Mouse (Mus musculus) kidney, postnatal 0 days (tissue): Measurements from ENCODE around the gene Abca17. TPM values are rescaled to one million over a fixed set of nuclear protein-coding genes. Genes with fewer than 3 reads are reported as not detected.

Source experiments
- ATAC-seq: fragments of 200-750 bp; cut with Nextera tagmentation; replicated peaks from 2 replicates; pipeline ENCODE4 v1.8.0; 2017; ENCODE audit warnings: low read depth, moderate number of reproducible peaks, moderate TSS enrichment, moderate library complexity; ENCODE audit not compliant: low FRiP score
- DNase-seq: peaks from one replicate; pipeline ENCODE4 v3.0.0-alpha.2; 2016; ENCODE audit warnings: low spot score
- H3K27ac ChIP-seq: fragments of 300-500 bp; sonication (generic); 2 replicates; pipeline ENCODE4 v1.5.1; 2014; ENCODE audit warnings: mild to moderate bottlenecking
- H3K27me3 ChIP-seq: fragments of 300-500 bp; sonication (generic); 2 replicates; pipeline ENCODE4 v1.6.1; 2014; ENCODE audit warnings: low read length, mixed read lengths; ENCODE audit not compliant: insufficient read depth
- H3K36me3 ChIP-seq: fragments of 300-500 bp; sonication (generic); 2 replicates; pipeline ENCODE4 v1.6.1; 2014; ENCODE audit warnings: low read length, mixed read lengths; ENCODE audit not compliant: insufficient read depth
- H3K4me1 ChIP-seq: fragments of 300-500 bp; sonication (generic); replicated peaks from 2 replicates; pipeline ENCODE4 v1.6.1; 2014; ENCODE audit warnings: antibody characterized with exemption, low read length, mixed read lengths; ENCODE audit not compliant: insufficient read depth
- H3K4me2 ChIP-seq: fragments of 300-500 bp; sonication (generic); 2 replicates; pipeline ENCODE4 v1.6.1; 2014; ENCODE audit warnings: mild to moderate bottlenecking, low read length, moderate library complexity, mixed read lengths
- H3K4me3 ChIP-seq: fragments of 300-500 bp; sonication (generic); replicated peaks from 2 replicates; pipeline ENCODE4 v1.5.1; 2014; ENCODE audit warnings: low read depth, low read length
- H3K9ac ChIP-seq: fragments of 300-500 bp; sonication (generic); 2 replicates; pipeline ENCODE4 v1.6.1; 2014; ENCODE audit warnings: low read depth, low read length
- H3K9me3 ChIP-seq: fragments of 300-500 bp; sonication (generic); replicated peaks from 2 replicates; pipeline ENCODE4 v1.6.1; 2016; ENCODE audit warnings: low read length, inconsistent platforms, mixed read lengths
- CTCF ChIP-seq: IDR thresholded peaks from 2 replicates; pipeline ENCODE4 v1.5.1; 2016; ENCODE audit warnings: antibody characterized with exemption, low read depth, mild to moderate bottlenecking, moderate library complexity
- WGBS: fragments of 180-500 bp; shearing (Covaris S2); extraction: QIAGEN DNeasy Blood & Tissue Kit; methylation state at CpG from one replicate; pipeline ENCODE4 v1.1.7; 2014; 5-methylcytosine and 5-hydroxymethylcytosine counted together
- polyA plus RNA-seq: library from polyadenylated mRNA; unstranded; fragments of >200 nt; fragmentation: Nextera tagmentation; extraction: Ambion mirVana; gene quantifications from 2 replicates; pipeline ENCODE4 v1.2.1, GENCODE M21; 2015

The Abca17 gene
- polyA plus RNA-seq, 1 experiment from 2014 or later = not detected

DNA sequence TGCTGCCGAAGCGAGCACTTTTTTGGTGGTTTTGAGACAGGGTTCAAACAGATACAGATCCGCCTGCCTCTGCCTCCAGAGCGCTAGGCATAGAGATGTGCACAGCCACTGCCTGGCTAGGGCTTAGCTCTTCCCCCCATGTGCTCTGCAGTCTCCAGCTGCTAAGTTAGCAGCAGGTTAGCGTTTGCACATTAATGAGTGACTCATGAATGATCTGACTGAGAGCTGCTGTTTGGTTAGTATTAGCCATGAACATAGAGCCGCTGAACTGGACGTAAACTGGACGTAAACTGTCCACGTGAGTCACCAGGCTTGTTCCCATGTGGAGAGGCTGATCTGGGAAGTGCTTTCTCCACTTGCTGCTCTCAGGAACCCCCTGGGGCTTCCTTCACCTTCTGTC, 11.7 kb upstream of the Abca17 start:
- peak; percentile 81 for ATAC-seq
- no peaks in the 10 kb centered on the region for H3K27me3 ChIP-seq

DNA sequence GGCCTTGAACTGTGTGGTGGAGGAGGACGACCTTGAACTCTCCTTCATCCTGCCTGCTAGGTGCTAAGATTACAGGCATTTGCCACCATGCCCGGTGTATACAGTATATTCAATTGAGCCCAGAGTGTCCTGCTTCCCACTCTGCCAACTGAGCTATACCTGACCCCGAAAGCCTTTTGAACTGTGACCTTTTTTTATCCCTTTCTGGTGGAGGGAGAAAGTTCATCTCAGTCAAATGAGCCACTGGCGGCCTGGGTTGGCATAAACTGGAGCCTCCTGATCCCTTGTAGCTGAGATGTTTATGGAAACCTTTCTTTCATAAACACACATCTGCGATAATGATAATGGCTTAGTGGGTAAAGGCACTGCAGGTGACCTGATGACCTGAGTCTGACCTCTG, 10.4 kb upstream of the Abca17 start:
- no peak overlapping the region for H3K27ac ChIP-seq
- WGBS = 88% methylated on average over 5 of the region's 5 CpGs
- no peak for DNase-seq

More for the DNA sequence above, 11.7 kb upstream of the Abca17 start:
- 60% methylated on average over 9 of the region's 9 CpGs for WGBS
- Histone ChIP-seq H3K4me1 (no peaks in the 10 kb centered on the region; the same call in 1 of the 2 replicates), H3K4me3 (no peak overlapping the region), H3K9ac (no peak overlapping the region), H3K27ac (peak overlapping the region; percentile 42; the same call in 1 of the 2 replicates), H3K9me3 (no peaks in the 10 kb centered on the region), H3K36me3 (0 out of 2 replicates have a peak, but pooled peaks cover 13% of the 10 kb centered on the region), H3K4me2 (no peak overlapping the region)
- no peak for TF ChIP-seq CTCF
- peak; percentile 49 for DNase-seq

DNA sequence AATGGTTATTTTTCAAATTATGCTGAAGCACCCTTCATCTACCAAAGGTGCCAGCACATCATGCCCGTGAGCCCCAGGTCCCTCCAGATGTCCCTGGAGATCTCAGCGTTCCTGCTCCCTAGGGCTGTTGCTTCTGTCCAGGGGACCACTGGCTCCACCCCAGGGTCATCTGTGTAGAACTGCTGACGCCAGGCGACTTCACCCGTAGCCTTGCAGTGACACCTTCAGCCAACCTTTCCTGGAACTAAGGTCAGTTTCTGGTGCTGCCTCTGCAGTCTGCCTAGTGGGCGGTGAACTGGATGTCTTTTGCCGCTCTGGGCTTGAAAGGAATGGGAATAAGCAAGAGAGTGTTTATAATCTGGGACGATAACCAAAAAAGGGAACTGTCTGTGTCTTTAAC, 10.0 kb upstream of the Abca17 start:
- Histone ChIP-seq H3K9ac (no peak overlapping the region), H3K27me3 (no peaks in the 10 kb centered on the region), H3K4me3 (no peak overlapping the region), H3K9me3 (no peaks in the 10 kb centered on the region), H3K4me2 (no peak overlapping the region), H3K36me3 (0 out of 2 replicates have a peak, but pooled peaks cover 2% of the 10 kb centered on the region), H3K4me1 (no peaks in the 10 kb centered on the region; the same call in 1 of the 2 replicates), H3K27ac (no peak overlapping the region; the same call in 1 of the 2 replicates)
- DNase-seq (no peak), ATAC-seq (0 out of 2 replicates have a peak, but pooled peaks have one; percentile 17)
- no peak for TF ChIP-seq CTCF
- WGBS = 74% methylated on average over 8 of the region's 8 CpGs

More for the DNA sequence above, 10.4 kb upstream of the Abca17 start:
- no peak for TF ChIP-seq CTCF
- no peak overlapping the region for H3K4me2 ChIP-seq
- H3K9me3 ChIP-seq = no peaks in the 10 kb centered on the region
- no peak for ATAC-seq
- 0 out of 2 replicates have a peak, but pooled peaks cover 6% of the 10 kb centered on the region for H3K36me3 ChIP-seq
- H3K27me3 ChIP-seq = no peaks in the 10 kb centered on the region
- no peaks in the 10 kb centered on the region; the same call in 1 of the 2 replicates for H3K4me1 ChIP-seq
- H3K4me3 ChIP-seq = no peak overlapping the region
- H3K9ac ChIP-seq = no peak overlapping the region

DNA sequence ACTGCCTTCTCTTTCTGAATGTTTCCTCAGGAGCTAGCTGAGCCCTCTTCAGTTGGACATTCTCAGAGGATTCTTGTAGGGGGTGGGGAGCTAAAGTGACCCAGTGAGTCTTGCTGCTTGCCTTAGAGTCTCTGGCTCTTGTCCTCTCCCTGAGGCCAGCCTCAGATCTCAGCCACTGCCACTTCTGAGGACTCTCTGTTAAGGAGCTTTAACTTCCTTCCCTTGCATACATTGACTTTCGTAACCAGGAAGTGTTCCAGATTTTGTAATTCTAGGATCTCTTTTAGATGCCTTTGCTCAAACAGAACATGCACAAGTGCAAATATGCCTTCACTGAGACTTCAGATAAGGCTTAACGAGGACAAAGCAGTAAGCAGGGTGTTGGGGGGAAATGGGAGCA, 9.0 kb upstream of the Abca17 start:
- ATAC-seq (no peak), DNase-seq (no peak)
- 68% methylated on average over 2 of the region's 2 CpGs for WGBS
- no peak overlapping the region for H3K4me2 ChIP-seq
- H3K27ac ChIP-seq = no peak overlapping the region
- no peaks in the 10 kb centered on the region; the same call in 1 of the 2 replicates for H3K4me1 ChIP-seq
- H3K9ac ChIP-seq = no peak overlapping the region
- no peaks in the 10 kb centered on the region for H3K27me3 ChIP-seq
- H3K9me3 ChIP-seq = no peaks in the 10 kb centered on the region
- TF ChIP-seq CTCF = no peak
- no peak overlapping the region for H3K4me3 ChIP-seq
- H3K36me3 ChIP-seq = 0 out of 2 replicates have a peak, but pooled peaks cover under 1% of the 10 kb centered on the region

DNA sequence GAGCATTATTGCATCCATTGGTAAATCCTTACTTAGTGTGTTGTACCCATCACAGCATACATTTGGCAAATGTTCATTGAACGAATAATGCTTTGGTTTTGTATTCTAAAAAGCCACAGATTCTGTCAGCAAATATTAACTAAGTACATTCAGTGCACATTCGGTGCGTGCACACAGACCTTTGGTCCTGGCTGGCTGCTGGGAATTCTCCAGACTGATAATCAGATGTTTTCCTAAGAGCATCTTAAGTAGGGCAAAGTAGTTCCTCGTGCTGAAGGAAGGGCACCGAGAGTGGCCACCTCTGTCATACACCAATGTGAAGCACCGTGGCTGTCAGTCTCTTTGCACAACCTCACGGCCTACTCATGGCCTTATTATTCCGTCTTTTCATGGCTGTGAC, 8.1 kb upstream of the Abca17 start:
- DNase-seq (no peak), ATAC-seq (no peak)
- Histone ChIP-seq H3K4me2 (no peak overlapping the region), H3K4me1 (no peaks in the 10 kb centered on the region; the same call in 1 of the 2 replicates), H3K36me3 (no peaks in the 10 kb centered on the region), H3K27ac (no peak overlapping the region), H3K4me3 (no peak overlapping the region), H3K27me3 (no peaks in the 10 kb centered on the region), H3K9ac (no peak overlapping the region), H3K9me3 (no peaks in the 10 kb centered on the region)
- TF ChIP-seq CTCF = no peak
- 81% methylated on average over 8 of the region's 8 CpGs for WGBS

DNA sequence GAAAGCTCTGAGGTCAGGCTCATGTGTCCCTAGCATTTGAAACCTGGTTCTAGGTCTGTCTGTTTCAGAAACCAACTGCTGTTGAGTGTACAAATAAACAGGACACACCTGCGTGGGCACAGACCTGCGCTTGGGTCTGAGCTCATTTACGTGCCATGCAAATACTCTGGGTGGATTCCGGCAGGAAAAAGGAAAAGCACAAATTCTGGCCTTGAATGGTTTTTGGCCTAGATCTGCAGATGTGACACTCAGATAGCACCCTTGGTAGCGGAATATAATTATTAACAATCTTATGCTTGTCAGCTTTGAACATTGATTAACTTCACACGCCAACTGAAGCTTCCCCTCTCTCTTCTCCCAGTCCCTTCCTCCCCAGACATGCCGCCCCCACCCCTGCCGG, 4.4 kb upstream of the Abca17 start:
- Histone ChIP-seq H3K9me3 (no peaks in the 10 kb centered on the region), H3K9ac (no peak overlapping the region), H3K4me2 (0 out of 2 replicates have a peak overlapping the region, but pooled peaks have one; percentile 4), H3K27me3 (0 out of 2 replicates have a peak, but pooled peaks cover 4% of the 10 kb centered on the region), H3K27ac (peak overlapping the region; percentile 56; the same call in 1 of the 2 replicates), H3K4me1 (peaks cover 7% of the 10 kb centered on the region), H3K36me3 (no peaks in the 10 kb centered on the region), H3K4me3 (no peak overlapping the region)
- WGBS = 59% methylated on average over 8 of the region's 8 CpGs
- no peak for TF ChIP-seq CTCF
- DNase-seq (no peak), ATAC-seq (no peak)
